Mouse (Mus musculus): ENCODE data around the gene Sirt3. TPM values are rescaled to one million over a fixed set of nuclear protein-coding genes. Genes with fewer than 3 reads are reported as not detected.

The Sirt3 gene
- polyA plus RNA-seq (2016; fragmentation: Nextera tagmentation; extraction: Ambion mirVana): 25.3 and 26.1 TPM in 2 replicates

GRCm38 (mm10) chr7:140881696-140882468 is at the start of gene Sirt3, which contains the start of gene Psmd13:
Gene Sirt3, minus strand, starts transcription at chr7:140882309.
Gene Psmd13, plus strand, starts transcription at chr7:140881968.
- Histone ChIP-seq H3K27me3 (no peaks in the 10 kb centered on the region), H3K36me3 (peaks cover 16% of the 10 kb centered on the region), H3K4me2 (replicated peaks) (peak within 1 kb of the TSS; percentile 59), H3K4me3 (peak within 1 kb of the TSS; percentile 85), H3K27ac (peak within 1 kb of the TSS; percentile 87), H3K4me1 (peaks cover 11% of the 10 kb centered on the region), H3K9ac (peak within 1 kb of the TSS; percentile 77), H3K9me3 (no peaks in the 10 kb centered on the region)
- under 1% methylated on average over 58 of the region's 59 CpGs for WGBS
- peak; percentile 89 for ATAC-seq (ENCODE audit: insufficient number of reproducible peaks, insufficient read depth, low FRiP score, low TSS enrichment)

- Histone ChIP-seq H3K36me3 (no peaks in the 10 kb centered on the region), H3K4me3 (no peak overlapping the region), H3K9ac (no peak overlapping the region), H3K27me3 (peaks cover 36% of the 10 kb centered on the region), H3K27ac (no peak overlapping the region), H3K4me1 (peaks cover 7% of the 10 kb centered on the region), H3K9me3 (no peaks in the 10 kb centered on the region), H3K4me2 (replicated peaks) (no peak overlapping the region)
- ATAC-seq (ENCODE audit: insufficient number of reproducible peaks, insufficient read depth, low FRiP score, low TSS enrichment): no peak
- 82% methylated on average over 6 of the region's 6 CpGs for WGBS
Observed at GRCm38 (mm10) chr7:140927181-140927580, 45.1 kb upstream of the Sirt3 start.

- Histone ChIP-seq H3K27me3 (peaks cover 73% of the 10 kb centered on the region), H3K4me1 (peaks cover 8% of the 10 kb centered on the region), H3K4me3 (peak overlapping the region; percentile 33), H3K9me3 (no peaks in the 10 kb centered on the region), H3K27ac (no peak overlapping the region), H3K4me2 (replicated peaks) (peak overlapping the region; percentile 61), H3K9ac (no peak overlapping the region; the same call in 1 of the 2 replicates), H3K36me3 (no peaks in the 10 kb centered on the region)
- ATAC-seq (ENCODE audit: insufficient number of reproducible peaks, insufficient read depth, low FRiP score, low TSS enrichment): no peak
- WGBS: 20% methylated on average over 30 of the region's 30 CpGs
Observed at GRCm38 (mm10) chr7:140923070-140923775, 41.1 kb upstream of the Sirt3 start.

GRCm38 (mm10) chr7:140922398-140923069 is 40.4 kb upstream of the Sirt3 start:
- no peaks in the 10 kb centered on the region for H3K36me3 ChIP-seq
- peak overlapping the region; percentile 33 for H3K4me3 ChIP-seq
- peak; percentile 44; the same call in 1 of the 2 replicates for ATAC-seq (ENCODE audit: insufficient number of reproducible peaks, insufficient read depth, low FRiP score, low TSS enrichment)
- peak overlapping the region; percentile 6; the same call in 1 of the 2 replicates for H3K9ac ChIP-seq
- H3K27me3 ChIP-seq: peaks cover 74% of the 10 kb centered on the region
- WGBS: under 1% methylated on average over 49 of the region's 49 CpGs
- no peaks in the 10 kb centered on the region for H3K9me3 ChIP-seq
- peak overlapping the region; percentile 61 for H3K4me2 ChIP-seq (replicated peaks)
- H3K27ac ChIP-seq: no peak overlapping the region
- H3K4me1 ChIP-seq: peaks cover 8% of the 10 kb centered on the region

- peaks cover 8% of the 10 kb centered on the region for H3K4me1 ChIP-seq
- no peaks in the 10 kb centered on the region for H3K36me3 ChIP-seq
- 0 out of 2 replicates have a peak overlapping the region, but pooled peaks have one; percentile 61 for H3K4me2 ChIP-seq (replicated peaks)
- H3K9me3 ChIP-seq: no peaks in the 10 kb centered on the region
- ATAC-seq (ENCODE audit: insufficient number of reproducible peaks, insufficient read depth, low FRiP score, low TSS enrichment): 0 out of 2 replicates have a peak, but pooled peaks have one; percentile 10
- H3K4me3 ChIP-seq: no peak overlapping the region
- H3K27ac ChIP-seq: no peak overlapping the region
- peaks cover 71% of the 10 kb centered on the region for H3K27me3 ChIP-seq
- 26% methylated on average over 22 of the region's 22 CpGs for WGBS
- no peak overlapping the region for H3K9ac ChIP-seq
Observed at GRCm38 (mm10) chr7:140921225-140921975, 39.3 kb upstream of the Sirt3 start.

GRCm38 (mm10) chr7:140920418-140921029 is 38.4 kb upstream of the Sirt3 start, which contains the start of gene Nlrp6:
Gene Nlrp6, plus strand, starts transcription at chr7:140920902.
- WGBS: 69% methylated on average over 8 of the region's 8 CpGs
- H3K4me1 ChIP-seq: peaks cover 8% of the 10 kb centered on the region
- H3K36me3 ChIP-seq: no peaks in the 10 kb centered on the region
- H3K27ac ChIP-seq: no peak within 1 kb of the TSS
- no peak for ATAC-seq (ENCODE audit: insufficient number of reproducible peaks, insufficient read depth, low FRiP score, low TSS enrichment)
- no peak within 1 kb of the TSS for H3K4me3 ChIP-seq
- no peak within 1 kb of the TSS for H3K4me2 ChIP-seq (replicated peaks)
- H3K9ac ChIP-seq: no peak within 1 kb of the TSS
- H3K27me3 ChIP-seq: peaks cover 70% of the 10 kb centered on the region
- H3K9me3 ChIP-seq: no peaks in the 10 kb centered on the region

- WGBS: 64% methylated on average over 4 of the region's 4 CpGs
- H3K9me3 ChIP-seq: no peaks in the 10 kb centered on the region
- no peaks in the 10 kb centered on the region for H3K36me3 ChIP-seq
- peaks cover 8% of the 10 kb centered on the region for H3K4me1 ChIP-seq
- H3K4me2 ChIP-seq (replicated peaks): no peak overlapping the region
- H3K4me3 ChIP-seq: no peak overlapping the region
- peaks cover 64% of the 10 kb centered on the region for H3K27me3 ChIP-seq
- no peak for ATAC-seq (ENCODE audit: insufficient number of reproducible peaks, insufficient read depth, low FRiP score, low TSS enrichment)
- H3K9ac ChIP-seq: no peak overlapping the region
- no peak overlapping the region for H3K27ac ChIP-seq
Observed at GRCm38 (mm10) chr7:140919911-140920310, 37.8 kb upstream of the Sirt3 start.

- no peaks in the 10 kb centered on the region for H3K9me3 ChIP-seq
- H3K9ac ChIP-seq: no peak overlapping the region
- ATAC-seq (ENCODE audit: insufficient number of reproducible peaks, insufficient read depth, low FRiP score, low TSS enrichment): no peak
- H3K4me1 ChIP-seq: no peaks in the 10 kb centered on the region
- no peak overlapping the region for H3K4me2 ChIP-seq (replicated peaks)
- peaks cover 7% of the 10 kb centered on the region for H3K27me3 ChIP-seq
- 80% methylated on average over 8 of the region's 8 CpGs for WGBS
- no peak overlapping the region for H3K4me3 ChIP-seq
- no peak overlapping the region for H3K27ac ChIP-seq
- H3K36me3 ChIP-seq: no peaks in the 10 kb centered on the region
Observed at GRCm38 (mm10) chr7:140914031-140914690, 32.1 kb upstream of the Sirt3 start.

GRCm38 (mm10) chr7:140912846-140913482 is 30.9 kb upstream of the Sirt3 start:
- Histone ChIP-seq H3K27ac (no peak overlapping the region), H3K9me3 (no peaks in the 10 kb centered on the region), H3K27me3 (no peaks in the 10 kb centered on the region), H3K9ac (no peak overlapping the region), H3K4me2 (replicated peaks) (no peak overlapping the region), H3K4me3 (no peak overlapping the region), H3K4me1 (no peaks in the 10 kb centered on the region; the same call in 1 of the 2 replicates), H3K36me3 (no peaks in the 10 kb centered on the region)
- no peak for ATAC-seq (ENCODE audit: insufficient number of reproducible peaks, insufficient read depth, low FRiP score, low TSS enrichment)
- 58% methylated on average over 5 of the region's 5 CpGs for WGBS

- WGBS: 65% methylated on average over 3 of the region's 3 CpGs
- Histone ChIP-seq H3K9ac (no peak overlapping the region), H3K27ac (no peak overlapping the region), H3K4me2 (replicated peaks) (no peak overlapping the region), H3K36me3 (no peaks in the 10 kb centered on the region), H3K27me3 (no peaks in the 10 kb centered on the region), H3K4me1 (no peaks in the 10 kb centered on the region; the same call in 1 of the 2 replicates), H3K9me3 (no peaks in the 10 kb centered on the region), H3K4me3 (no peak overlapping the region)
- no peak for ATAC-seq (ENCODE audit: insufficient number of reproducible peaks, insufficient read depth, low FRiP score, low TSS enrichment)
Observed at GRCm38 (mm10) chr7:140912293-140912692, 30.2 kb upstream of the Sirt3 start.

Data from embryonic facial prominence, embryonic 12.5 days (tissue).